Mouse (Mus musculus): ENCODE measurements at regions not wholly inside any gene's neighbourhood (a gene's known extent, or its start where the extent isn't known, plus 50 kb on each side); places are given as distances from the start of the nearest gene placed in this dataset.
"Not testable (repeated sequence)": the region's sequence is repeated elsewhere in the genome, so short reads cannot be mapped to it uniquely, and the experiment has no call there.

- TF ChIP-seq EP300 (IDR thresholded peaks at IDR 0.05; ENCODE audit: low read depth) (no peak), CTCF (IDR thresholded peaks at IDR 0.05; ENCODE audit: low read depth) (no peak)
- no peak overlapping the region for H3K4me2 ChIP-seq (ENCODE audit: low read depth, low read length)
- DNase-seq (no peak), ATAC-seq (no peak)
- WGBS (ENCODE audit: insufficient replicate concordance), result 73% methylated on average over 12 of the region's 12 CpGs
- H3K27ac ChIP-seq (ENCODE audit: low read depth), result no peak overlapping the region
- H3K4me3 ChIP-seq (ENCODE audit: low read depth, low read length), result no peak overlapping the region
- no peaks in the 10 kb centered on the region for H3K4me1 ChIP-seq (ENCODE audit: insufficient read depth)
- H3K27me3 ChIP-seq (ENCODE audit: insufficient read depth, low read length), result no peaks in the 10 kb centered on the region
- no peak overlapping the region for H3K9ac ChIP-seq (replicated peaks)
- H3K36me3 ChIP-seq (replicated peaks; ENCODE audit: insufficient read depth, low read length), result no peaks in the 10 kb centered on the region
- no peaks in the 10 kb centered on the region for H3K9me3 ChIP-seq (ENCODE audit: low read length)
These were observed 140.3 kb upstream of the Fer start for GRCm38 (mm10) chr17:63722434-63723004.

- DNase-seq, result no peak
- Histone ChIP-seq H3K27me3 (ENCODE audit: insufficient read depth, low read length) (no peaks in the 10 kb centered on the region), H3K4me1 (ENCODE audit: insufficient read depth) (no peaks in the 10 kb centered on the region), H3K36me3 (replicated peaks; ENCODE audit: insufficient read depth, low read length) (no peaks in the 10 kb centered on the region), H3K9me3 (ENCODE audit: low read length) (no peaks in the 10 kb centered on the region), H3K4me3 (ENCODE audit: low read depth, low read length) (no peak overlapping the region), H3K27ac (ENCODE audit: low read depth) (no peak overlapping the region), H3K9ac (replicated peaks) (no peak overlapping the region), H3K4me2 (ENCODE audit: low read depth, low read length) (no peak overlapping the region)
- TF ChIP-seq CTCF (IDR thresholded peaks at IDR 0.05; ENCODE audit: low read depth) (no peak), EP300 (IDR thresholded peaks at IDR 0.05; ENCODE audit: low read depth) (no peak)
- WGBS (ENCODE audit: insufficient replicate concordance), result 43% methylated on average over 1 of the region's 1 CpGs
- ATAC-seq, result no peak
These were observed 124.7 kb upstream of the Fer start for GRCm38 (mm10) chr17:63738206-63738605.

- H3K27me3 ChIP-seq (ENCODE audit: insufficient read depth, low read length), result no peaks in the 10 kb centered on the region
- no peaks in the 10 kb centered on the region for H3K9me3 ChIP-seq (ENCODE audit: low read length)
- 26% methylated on average over 2 of the region's 2 CpGs for WGBS (ENCODE audit: insufficient replicate concordance)
- H3K27ac ChIP-seq (ENCODE audit: low read depth), result no peak overlapping the region
- H3K4me3 ChIP-seq (ENCODE audit: low read depth, low read length), result no peak overlapping the region
- DNase-seq (no peak), ATAC-seq (no peak)
- TF ChIP-seq EP300 (IDR thresholded peaks at IDR 0.05; ENCODE audit: low read depth) (no peak), CTCF (IDR thresholded peaks at IDR 0.05; ENCODE audit: low read depth) (no peak)
- no peak overlapping the region for H3K4me2 ChIP-seq (ENCODE audit: low read depth, low read length)
- no peaks in the 10 kb centered on the region for H3K36me3 ChIP-seq (replicated peaks; ENCODE audit: insufficient read depth, low read length)
- H3K9ac ChIP-seq (replicated peaks), result no peak overlapping the region
- H3K4me1 ChIP-seq (ENCODE audit: insufficient read depth), result no peaks in the 10 kb centered on the region
These were observed 123.2 kb upstream of the Fer start for GRCm38 (mm10) chr17:63739710-63740109.

GRCm38 (mm10) chr17:63749257-63749656 is 113.6 kb upstream of the Fer start:
- not testable (repeated sequence) for DNase-seq; H3K27ac ChIP-seq (ENCODE audit: low read depth); H3K9ac ChIP-seq (replicated peaks); H3K4me2 ChIP-seq (ENCODE audit: low read depth, low read length); H3K27me3 ChIP-seq (ENCODE audit: insufficient read depth, low read length); ATAC-seq; H3K9me3 ChIP-seq (ENCODE audit: low read length); H3K4me1 ChIP-seq (ENCODE audit: insufficient read depth); H3K4me3 ChIP-seq (ENCODE audit: low read depth, low read length); H3K36me3 ChIP-seq (replicated peaks; ENCODE audit: insufficient read depth, low read length)
- WGBS (ENCODE audit: insufficient replicate concordance), result 88% methylated on average over 5 of the region's 10 CpGs

GRCm38 (mm10) chr17:63754399-63754798 is 108.5 kb upstream of the Fer start:
- no peak for TF ChIP-seq CTCF (IDR thresholded peaks at IDR 0.05; ENCODE audit: low read depth)
- TF ChIP-seq EP300 (IDR thresholded peaks at IDR 0.05; ENCODE audit: low read depth), result no peak
- DNase-seq (no peak), ATAC-seq (no peak)
- Histone ChIP-seq H3K27ac (ENCODE audit: low read depth) (no peak overlapping the region), H3K36me3 (replicated peaks; ENCODE audit: insufficient read depth, low read length) (no peaks in the 10 kb centered on the region), H3K4me1 (ENCODE audit: insufficient read depth) (no peaks in the 10 kb centered on the region), H3K27me3 (ENCODE audit: insufficient read depth, low read length) (no peaks in the 10 kb centered on the region), H3K9me3 (ENCODE audit: low read length) (no peaks in the 10 kb centered on the region), H3K4me2 (ENCODE audit: low read depth, low read length) (no peak overlapping the region), H3K9ac (replicated peaks) (no peak overlapping the region), H3K4me3 (ENCODE audit: low read depth, low read length) (no peak overlapping the region)
- WGBS (ENCODE audit: insufficient replicate concordance), result 62% methylated on average over 2 of the region's 2 CpGs

GRCm38 (mm10) chr17:63757896-63758695 is 104.8 kb upstream of the Fer start:
- 83% methylated on average over 13 of the region's 13 CpGs for WGBS (ENCODE audit: insufficient replicate concordance)
- no peaks in the 10 kb centered on the region for H3K27me3 ChIP-seq (ENCODE audit: insufficient read depth, low read length)
- H3K4me2 ChIP-seq (ENCODE audit: low read depth, low read length), result no peak overlapping the region
- H3K9me3 ChIP-seq (ENCODE audit: low read length), result no peaks in the 10 kb centered on the region
- H3K4me3 ChIP-seq (ENCODE audit: low read depth, low read length), result no peak overlapping the region
- TF ChIP-seq EP300 (IDR thresholded peaks at IDR 0.05; ENCODE audit: low read depth) (no peak), CTCF (IDR thresholded peaks at IDR 0.05; ENCODE audit: low read depth) (no peak)
- H3K36me3 ChIP-seq (replicated peaks; ENCODE audit: insufficient read depth, low read length), result no peaks in the 10 kb centered on the region
- no peak for DNase-seq
- ATAC-seq, result no peak
- no peak overlapping the region for H3K27ac ChIP-seq (ENCODE audit: low read depth)
- no peaks in the 10 kb centered on the region for H3K4me1 ChIP-seq (ENCODE audit: insufficient read depth)
- no peak overlapping the region for H3K9ac ChIP-seq (replicated peaks)

All from liver, postnatal 0 days (tissue).